Mouse (Mus musculus): ENCODE measurements around the gene Erf. TPM values are rescaled to one million over a fixed set of nuclear protein-coding genes. Genes with fewer than 3 reads are reported as not detected.
"Not testable (repeated sequence)": the region's sequence is repeated elsewhere in the genome, so short reads cannot be mapped to it uniquely, and the experiment has no call there.

Gene Erf
- total and polyA plus RNA-seq, 2 experiments = 7.4 to 27.0 TPM

DNA sequence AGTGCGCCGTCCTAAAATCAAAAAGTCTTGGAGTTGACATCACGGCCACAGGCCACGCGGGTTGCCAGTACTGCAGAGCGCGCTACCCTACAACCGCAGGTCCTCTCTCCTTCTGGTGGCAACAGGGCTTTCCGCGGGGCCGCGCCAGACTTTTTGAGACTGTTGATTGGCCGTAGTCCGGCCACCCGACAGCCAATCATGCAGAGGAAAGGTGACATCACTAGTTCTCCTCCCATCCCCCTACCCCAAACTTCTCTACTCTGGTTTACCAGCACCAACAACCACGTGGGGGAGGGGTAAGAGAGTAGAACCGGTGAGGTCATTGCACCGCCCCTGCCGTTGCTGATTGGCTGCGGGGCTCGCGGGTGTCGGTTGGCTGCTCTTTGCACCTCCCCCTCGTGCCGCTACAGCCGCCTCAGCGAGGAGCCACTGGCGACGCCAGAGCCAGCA, 16.8 kb upstream of the Erf start, which contains the start of gene Cic:
TSS of gene Cic (plus strand) at position 404 of the 450 bp plus-strand sequence.
- DNase-seq (ENCODE audit: extremely low read depth, low read depth, low spot score) = peak; percentile 98

DNA sequence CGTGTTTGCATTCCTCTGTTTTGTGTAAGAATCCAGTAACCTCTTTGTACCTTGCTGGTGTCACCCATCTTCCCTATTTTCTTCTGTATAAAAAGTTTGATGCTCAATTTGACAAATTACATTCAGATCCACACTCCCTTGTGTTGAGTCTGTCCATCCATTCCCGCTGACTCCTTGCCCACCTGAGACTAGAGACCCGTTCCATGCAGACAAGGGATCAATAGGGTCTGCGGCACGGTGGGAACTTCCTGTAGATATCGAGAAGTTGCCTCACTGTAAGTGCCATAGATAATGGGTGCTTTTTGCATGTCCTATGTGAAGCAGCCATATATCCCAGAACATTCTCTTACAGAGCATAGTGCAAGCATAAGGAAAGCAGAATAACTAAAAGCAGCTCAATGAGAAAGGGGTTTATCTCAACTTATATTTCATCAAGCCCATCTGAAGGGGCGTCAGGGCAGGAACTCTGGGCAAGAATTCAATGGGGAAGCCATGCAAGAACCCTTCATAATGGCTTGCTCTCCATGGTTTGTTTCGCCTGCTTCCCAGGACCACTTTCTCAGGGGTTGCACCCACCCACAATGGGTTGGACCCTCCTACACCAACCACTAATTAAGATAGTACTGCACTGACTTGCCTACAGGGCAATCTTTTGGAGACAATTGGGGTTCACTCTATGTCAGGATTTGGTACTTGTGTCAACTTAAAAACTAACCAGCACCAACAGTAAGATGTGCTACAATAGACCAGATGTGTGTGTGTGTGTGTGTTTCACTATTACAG, 15.8 kb upstream of the Erf start:
- Histone ChIP-seq H3K36me3 (ENCODE audit: control insufficient read depth, insufficient read depth, low read length) (no peaks in the 10 kb centered on the region), H3K4me3 (ENCODE audit: insufficient read depth, low read depth, low read length) (no peak overlapping the region), H3K27ac (replicated peaks; ENCODE audit: insufficient read depth, low read depth, low read length) (no peak overlapping the region), H3K27me3 (ENCODE audit: control insufficient read depth, insufficient read depth, low read length) (no peaks in the 10 kb centered on the region), H3K79me2 (ENCODE audit: control insufficient read depth, insufficient read depth, low read length) (peaks cover 19% of the 10 kb centered on the region), H3K9ac (ENCODE audit: low read depth, low read length) (no peak overlapping the region), H3K4me1 (ENCODE audit: control insufficient read depth, insufficient read depth, low read length) (peaks cover 11% of the 10 kb centered on the region)
- 81% methylated on average over 8 of the region's 8 CpGs for WGBS
- TF ChIP-seq POLR2A (IDR thresholded peaks at IDR 0.05; ENCODE audit: extremely low read depth, insufficient read depth, low read length) (no peak), CTCF (IDR thresholded peaks at IDR 0.05; ENCODE audit: low read depth, low read length) (no peak)
- no peak for DNase-seq (ENCODE audit: extremely low read depth, low read depth, low spot score)

More for the DNA sequence above, 16.8 kb upstream of the Erf start, which contains the start of gene Cic:
- WGBS = 1% methylated on average over 29 of the region's 29 CpGs
- Histone ChIP-seq H3K79me2 (ENCODE audit: control insufficient read depth, insufficient read depth, low read length) (peaks cover 27% of the 10 kb centered on the region), H3K27me3 (ENCODE audit: control insufficient read depth, insufficient read depth, low read length) (no peaks in the 10 kb centered on the region), H3K36me3 (ENCODE audit: control insufficient read depth, insufficient read depth, low read length) (no peaks in the 10 kb centered on the region), H3K4me1 (ENCODE audit: control insufficient read depth, insufficient read depth, low read length) (peaks cover 11% of the 10 kb centered on the region), H3K9ac (ENCODE audit: low read depth, low read length) (peak within 1 kb of the TSS; percentile 84), H3K27ac (replicated peaks; ENCODE audit: insufficient read depth, low read depth, low read length) (peak within 1 kb of the TSS; percentile 96), H3K4me3 (ENCODE audit: insufficient read depth, low read depth, low read length) (peak within 1 kb of the TSS; percentile 73)
- TF ChIP-seq CTCF (IDR thresholded peaks at IDR 0.05; ENCODE audit: low read depth, low read length) (no peak), POLR2A (IDR thresholded peaks at IDR 0.05; ENCODE audit: extremely low read depth, insufficient read depth, low read length) (peak; percentile 47; the same call in 1 of the 2 replicates)

DNA sequence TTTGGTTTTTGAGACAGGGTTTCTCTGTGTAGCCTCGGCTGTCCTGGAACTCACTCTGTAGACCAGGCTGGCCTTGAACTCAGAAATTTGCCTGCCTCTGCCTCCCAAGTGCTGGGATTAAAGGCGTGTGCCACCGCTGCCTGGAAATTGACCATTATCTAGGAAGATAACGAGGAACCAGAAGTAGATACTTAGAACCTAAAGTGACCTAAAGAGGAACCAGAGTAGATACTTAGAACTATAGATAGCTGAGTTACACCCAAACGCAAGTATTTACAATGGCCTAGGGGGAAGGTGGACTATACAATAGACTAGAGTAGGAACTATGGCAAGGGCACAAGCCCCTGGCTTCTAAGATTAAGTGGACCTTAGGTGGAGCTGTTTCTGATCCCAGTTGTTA, 15.2 kb upstream of the Erf start:
- not testable (repeated sequence) for H3K9ac ChIP-seq (ENCODE audit: low read depth, low read length); H3K36me3 ChIP-seq (ENCODE audit: control insufficient read depth, insufficient read depth, low read length); DNase-seq (ENCODE audit: extremely low read depth, low read depth, low spot score); H3K27me3 ChIP-seq (ENCODE audit: control insufficient read depth, insufficient read depth, low read length); H3K27ac ChIP-seq (replicated peaks; ENCODE audit: insufficient read depth, low read depth, low read length); H3K4me3 ChIP-seq (ENCODE audit: insufficient read depth, low read depth, low read length)
- Histone ChIP-seq H3K4me1 (ENCODE audit: control insufficient read depth, insufficient read depth, low read length) (peaks cover 11% of the 10 kb centered on the region), H3K79me2 (ENCODE audit: control insufficient read depth, insufficient read depth, low read length) (peaks cover 13% of the 10 kb centered on the region)
- WGBS = 83% methylated on average over 5 of the region's 5 CpGs

DNA sequence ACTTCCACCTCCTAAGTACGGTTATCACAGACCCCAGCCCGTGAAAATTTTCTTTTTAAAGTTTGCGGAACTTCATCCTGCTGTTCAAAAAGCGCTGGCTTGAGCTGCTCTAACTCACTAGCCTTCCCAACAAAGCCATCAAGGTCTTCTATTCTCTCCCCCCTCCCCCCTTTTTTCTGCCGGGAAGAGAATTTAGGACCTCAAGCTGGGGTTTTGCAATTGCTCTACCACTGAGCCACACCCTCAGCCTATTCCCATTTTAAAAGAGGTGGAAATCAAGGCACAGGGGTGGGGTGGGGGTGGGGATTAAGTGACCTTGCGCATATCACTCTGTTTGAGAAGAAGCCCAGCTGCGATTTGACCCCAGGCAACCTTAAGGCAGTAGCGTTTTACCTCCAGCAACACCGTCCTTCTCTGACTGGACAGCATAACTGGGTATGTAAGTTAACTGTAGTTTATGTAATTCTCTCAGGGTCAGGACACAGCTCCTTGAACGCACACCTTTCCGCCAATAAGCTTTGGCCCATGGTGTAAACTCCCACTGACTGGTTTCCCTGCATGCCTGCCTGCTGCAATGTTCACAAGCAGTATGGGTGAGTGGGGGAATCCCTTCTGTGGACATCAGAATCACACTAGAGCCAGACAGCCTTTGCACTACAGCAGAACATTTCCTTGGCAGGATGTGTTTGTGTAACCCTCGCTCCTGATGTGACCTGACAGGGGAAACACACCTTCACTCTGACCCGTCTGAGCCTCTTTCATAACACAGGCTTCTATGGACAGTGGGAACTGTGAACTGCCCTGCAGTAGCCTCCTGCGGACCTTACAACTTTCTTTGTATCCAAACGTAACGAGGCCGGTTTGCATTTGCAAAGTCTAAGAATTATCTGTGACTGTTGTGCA, 13.7 kb upstream of the Erf start:
- Histone ChIP-seq H3K27me3 (ENCODE audit: control insufficient read depth, insufficient read depth, low read length) (no peaks in the 10 kb centered on the region), H3K27ac (replicated peaks; ENCODE audit: insufficient read depth, low read depth, low read length) (peak overlapping the region; percentile 28), H3K4me1 (ENCODE audit: control insufficient read depth, insufficient read depth, low read length) (peaks cover 6% of the 10 kb centered on the region), H3K4me3 (ENCODE audit: insufficient read depth, low read depth, low read length) (no peak overlapping the region), H3K79me2 (ENCODE audit: control insufficient read depth, insufficient read depth, low read length) (peaks cover 7% of the 10 kb centered on the region; the same call in 1 of the 2 replicates), H3K9ac (ENCODE audit: low read depth, low read length) (peak overlapping the region; percentile 1; the same call in 1 of the 2 replicates), H3K36me3 (ENCODE audit: control insufficient read depth, insufficient read depth, low read length) (no peaks in the 10 kb centered on the region)
- peak; percentile 93 for DNase-seq (ENCODE audit: extremely low read depth, low read depth, low spot score)
- 31% methylated on average over 17 of the region's 17 CpGs for WGBS
- TF ChIP-seq CTCF (IDR thresholded peaks at IDR 0.05; ENCODE audit: low read depth, low read length) (no peak), POLR2A (IDR thresholded peaks at IDR 0.05; ENCODE audit: extremely low read depth, insufficient read depth, low read length) (no peak)

DNA sequence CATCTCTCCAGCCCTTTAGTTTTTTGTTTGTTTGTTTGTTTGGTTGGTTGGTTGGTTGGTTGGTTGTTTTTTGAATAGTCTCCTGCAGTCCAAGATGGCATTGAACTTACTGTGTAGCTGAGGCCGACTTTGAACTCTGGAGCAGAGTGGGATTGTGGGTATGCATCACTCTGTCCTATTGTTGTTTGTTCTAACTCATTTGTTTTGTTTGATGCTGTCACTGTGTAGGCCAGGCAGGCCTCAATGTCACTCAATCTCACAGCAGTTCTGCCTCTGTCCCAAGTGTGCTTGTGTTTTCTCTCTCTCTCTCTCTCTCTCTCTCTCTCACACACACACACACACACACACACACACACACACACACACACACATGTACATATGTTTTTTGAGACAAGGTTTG, 11.3 kb upstream of the Erf start:
- Histone ChIP-seq H3K9ac (ENCODE audit: low read depth, low read length) (no peak overlapping the region), H3K27ac (replicated peaks; ENCODE audit: insufficient read depth, low read depth, low read length) (no peak overlapping the region), H3K4me1 (ENCODE audit: control insufficient read depth, insufficient read depth, low read length) (peaks cover 3% of the 10 kb centered on the region), H3K4me3 (ENCODE audit: insufficient read depth, low read depth, low read length) (no peak overlapping the region), H3K36me3 (ENCODE audit: control insufficient read depth, insufficient read depth, low read length) (no peaks in the 10 kb centered on the region), H3K79me2 (ENCODE audit: control insufficient read depth, insufficient read depth, low read length) (no peaks in the 10 kb centered on the region), H3K27me3 (ENCODE audit: control insufficient read depth, insufficient read depth, low read length) (no peaks in the 10 kb centered on the region)
- TF ChIP-seq CTCF (IDR thresholded peaks at IDR 0.05; ENCODE audit: low read depth, low read length) = no peak
- WGBS = 86% methylated on average over 1 of the region's 1 CpGs
- DNase-seq (ENCODE audit: extremely low read depth, low read depth, low spot score) = no peak

Measured in liver, adult 2 months (tissue).